Mouse (Mus musculus): Measurements from ENCODE around the gene Crip3.

GRCm38 (mm10) chr17:46438298-46438873 is 9.7 kb downstream of the Crip3 start, which contains the start of gene Slc22a7:
- no peak for TF ChIP-seq CTCF (IDR thresholded peaks at IDR 0.05; ENCODE audit: low read depth)
- TF ChIP-seq EP300 (optimal IDR thresholded peaks at IDR 0.05), result no peak
